Mouse (Mus musculus) stomach, embryonic 16.5 days (tissue): ENCODE measurements around the gene Gtdc1. TPM values are rescaled to one million over a fixed set of nuclear protein-coding genes. Genes with fewer than 3 reads are reported as not detected.

Experiments used
- ATAC-seq: fragments of 200-750 bp; cut with Nextera tagmentation; 2 replicates; pipeline ENCODE4 v1.8.0; 2017; ENCODE audit warnings: moderate number of reproducible peaks, moderate TSS enrichment; ENCODE audit not compliant: insufficient read depth, low FRiP score
- H3K27ac ChIP-seq: fragments of 300-500 bp; sonication (generic); 2 replicates; pipeline ENCODE4 v1.5.1; 2014; ENCODE audit warnings: low read length
- H3K27me3 ChIP-seq: fragments of 300-500 bp; sonication (generic); 2 replicates; pipeline ENCODE4 v1.6.1; 2014; ENCODE audit warnings: low read length, control low read depth, mixed read lengths; ENCODE audit not compliant: control insufficient read depth, insufficient read depth
- H3K36me3 ChIP-seq: fragments of 300-500 bp; sonication (generic); 2 replicates; pipeline ENCODE4 v1.6.1; 2014; ENCODE audit warnings: low read length; ENCODE audit not compliant: control insufficient read depth, insufficient read depth
- H3K4me1 ChIP-seq: fragments of 300-500 bp; sonication (generic); 2 replicates; pipeline ENCODE4 v1.6.1; 2014; ENCODE audit warnings: low read length, control low read depth, mixed read lengths; ENCODE audit not compliant: control insufficient read depth, insufficient read depth
- H3K4me2 ChIP-seq: fragments of 300-500 bp; sonication (generic); 2 replicates; pipeline ENCODE4 v1.6.1; 2014; ENCODE audit warnings: low read depth, low read length, mixed read lengths
- H3K4me3 ChIP-seq: fragments of 300-500 bp; sonication (generic); replicated peaks from 2 replicates; pipeline ENCODE4 v1.5.1; 2014; ENCODE audit warnings: mild to moderate bottlenecking, low read length
- H3K9ac ChIP-seq: fragments of 300-500 bp; sonication (generic); 2 replicates; pipeline ENCODE4 v1.6.1; 2014; ENCODE audit warnings: low read length
- H3K9me3 ChIP-seq: fragments of 300-500 bp; sonication (generic); replicated peaks from 2 replicates; pipeline ENCODE4 v1.6.1; 2016; ENCODE audit warnings: low read length, control low read depth; ENCODE audit not compliant: control insufficient read depth
- WGBS: fragments of 180-500 bp; shearing (Covaris S2); extraction: QIAGEN DNeasy Blood & Tissue Kit; methylation state at CpG from one replicate; pipeline ENCODE4 v1.1.7; 2014; 5-methylcytosine and 5-hydroxymethylcytosine counted together
- polyA plus RNA-seq: library from polyadenylated mRNA; unstranded; fragments of >200 nt; fragmentation: Nextera tagmentation; extraction: Ambion mirVana; gene quantifications from 2 replicates; pipeline ENCODE4 v1.2.1, GENCODE M21; 2015

Gene Gtdc1
- polyA plus RNA-seq, 1 experiment from 2014 or later: 11.3 TPM

DNA sequence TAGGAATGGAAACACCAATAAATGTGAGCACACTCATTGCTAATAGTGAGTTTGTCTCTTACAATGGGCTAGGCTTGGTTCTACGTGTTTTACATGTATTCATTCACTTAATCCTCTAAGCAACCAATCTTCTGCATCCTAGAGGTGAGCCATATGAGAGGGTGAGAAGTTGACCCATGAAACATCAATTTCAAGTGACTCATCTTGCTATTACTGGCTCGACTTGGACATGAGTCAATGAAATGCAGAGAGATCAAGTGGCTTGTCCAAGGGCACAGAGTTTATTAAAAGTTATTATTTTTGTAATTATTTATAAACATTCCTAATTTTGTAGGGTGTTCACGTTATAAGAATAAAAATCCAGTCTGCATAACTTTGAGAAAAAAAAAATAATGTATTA, 408.2 kb downstream of the Gtdc1 start:
- H3K36me3 ChIP-seq: no peaks in the 10 kb centered on the region
- no peak overlapping the region for H3K4me3 ChIP-seq
- 66% methylated on average over 3 of the region's 3 CpGs for WGBS
- no peak overlapping the region for H3K9ac ChIP-seq
- H3K27ac ChIP-seq: no peak overlapping the region
- no peaks in the 10 kb centered on the region for H3K4me1 ChIP-seq
- ATAC-seq: no peak
- H3K9me3 ChIP-seq: no peaks in the 10 kb centered on the region
- H3K4me2 ChIP-seq: no peak overlapping the region
- no peaks in the 10 kb centered on the region for H3K27me3 ChIP-seq

DNA sequence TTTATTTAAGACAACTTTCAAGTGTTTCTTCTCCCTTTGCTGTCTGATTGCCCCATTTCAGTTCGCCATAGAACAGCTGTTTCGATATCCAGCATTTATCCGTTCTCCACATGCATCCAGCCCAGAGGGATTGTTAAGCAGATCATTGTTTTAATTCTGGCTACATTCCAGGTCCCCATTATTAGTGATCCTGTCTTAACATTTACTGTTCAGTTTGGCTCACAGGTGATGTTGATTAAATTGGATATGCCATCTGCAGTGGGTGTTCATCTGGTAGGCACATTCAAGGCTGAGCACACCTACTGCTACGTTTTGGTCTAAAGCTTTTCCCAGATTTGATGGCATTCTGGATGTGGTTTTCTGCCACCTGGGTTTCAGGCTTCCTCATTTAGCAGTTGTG, 409.4 kb downstream of the Gtdc1 start:
- no peaks in the 10 kb centered on the region for H3K27me3 ChIP-seq
- ATAC-seq: no peak
- no peak overlapping the region for H3K27ac ChIP-seq
- no peak overlapping the region for H3K4me3 ChIP-seq
- H3K36me3 ChIP-seq: no peaks in the 10 kb centered on the region
- H3K4me2 ChIP-seq: no peak overlapping the region
- H3K4me1 ChIP-seq: no peaks in the 10 kb centered on the region
- WGBS: 70% methylated on average over 4 of the region's 4 CpGs
- no peaks in the 10 kb centered on the region for H3K9me3 ChIP-seq
- no peak overlapping the region for H3K9ac ChIP-seq

Other genes with a start within 250 kb of the Gtdc1 start
- gene Zeb2, start 189.7 kb upstream of the Gtdc1 start, polyA plus RNA-seq: 43.8 and 50.6 TPM in 2 replicates